15 mouse cellular contexts compared by ENCODE assay signal in the genomic region with DNA sequence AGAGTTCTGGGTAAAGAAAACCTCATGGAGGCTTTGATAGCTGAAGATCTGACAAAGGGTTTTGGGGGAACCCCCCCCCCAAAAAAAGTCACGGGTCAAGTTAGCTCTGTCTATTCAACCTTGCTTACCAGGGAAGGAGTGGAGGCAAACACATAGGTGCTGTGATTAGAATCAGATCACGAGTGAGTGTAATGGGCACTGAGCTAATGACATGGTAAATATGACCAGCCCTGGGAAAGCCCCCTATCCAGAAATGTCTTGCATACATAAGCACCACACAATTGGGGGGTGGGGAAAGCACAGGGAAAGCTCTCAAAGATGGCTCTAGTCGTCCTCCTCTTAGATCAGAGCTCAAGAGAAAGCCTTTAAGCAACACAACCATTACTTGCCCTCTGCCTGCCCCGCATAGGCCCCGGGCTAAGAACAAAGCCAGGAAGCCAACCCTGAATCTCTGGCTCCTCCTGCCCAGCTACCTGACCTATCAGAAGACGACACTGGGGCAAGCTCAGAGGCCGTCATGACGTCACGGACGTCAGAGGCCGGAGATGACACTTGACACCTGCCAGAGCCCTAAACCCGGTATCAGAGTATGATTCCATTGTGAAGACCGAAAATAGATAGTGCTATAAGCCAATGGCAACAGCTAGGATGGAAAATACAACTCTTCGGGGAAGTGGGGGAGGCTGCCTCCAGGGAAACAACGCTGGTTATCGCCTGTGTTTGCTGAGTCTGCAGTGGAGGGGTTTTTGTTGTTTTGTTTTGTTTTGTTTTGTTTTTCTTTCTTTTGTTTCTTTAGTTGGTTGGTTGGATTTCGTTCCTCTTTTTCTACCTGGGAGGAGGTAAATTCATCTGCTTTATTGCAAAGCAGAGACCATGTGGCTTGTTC. TPM values are rescaled to one million over a fixed set of nuclear protein-coding genes. Genes with fewer than 3 reads are reported as not detected.
DNase-seq lines count a peak whose midpoint lies in the region; ATAC-seq and TF ChIP-seq lines count a peak whose summit lies in the region.
"Had no signal": no experiment of that assay in that cellular context is flagged by ENCODE, and none has a peak within 500 bp of the region (broad histone marks: within the 10 kb centered on the region; RNA-seq: fewer than 3 reads in every experiment).

No protein-coding gene starts in this region.

- no peaks in the 10 kb centered on the region for H3K9me3 ChIP-seq in lung, embryonic 14.5 days (ENCODE audit: low read depth, low read length)
- H3K9me3 ChIP-seq in embryonic facial prominence, embryonic 10.5 days = no peaks in the 10 kb centered on the region
- H3K9me3 ChIP-seq in heart, postnatal 0 days (replicated peaks; ENCODE audit: control insufficient read depth, low read length) = no peaks in the 10 kb centered on the region
- H3K9me3 ChIP-seq: limb, embryonic 13.5 days had no signal

- ATAC-seq in lung, embryonic 14.5 days (ENCODE audit: insufficient read depth) = no peak; the same call in 1 of the 2 replicates
- ATAC-seq in heart, postnatal 0 days (ENCODE audit: insufficient read depth, low read depth) = peak; percentile 95
- ATAC-seq: forebrain, embryonic 16.5 days; intestine, embryonic 16.5 days; midbrain, embryonic 16.5 days had no signal

- H3K4me1 ChIP-seq in lung, embryonic 14.5 days (ENCODE audit: insufficient read depth) = no peaks in the 10 kb centered on the region
- H3K4me1 ChIP-seq in embryonic facial prominence, embryonic 10.5 days = peaks cover 20% of the 10 kb centered on the region
- peaks cover 9% of the 10 kb centered on the region for H3K4me1 ChIP-seq in heart, postnatal 0 days (ENCODE audit: control insufficient read depth, insufficient read depth)
- H3K4me1 ChIP-seq: limb, embryonic 13.5 days had no signal

- TF ChIP-seq EP300 in heart, postnatal 0 days (IDR thresholded peaks at IDR 0.05; ENCODE audit: low read depth) = no peak

- DNase-seq in lung, embryonic 14.5 days = peak; percentile 37
- no peak for DNase-seq in lung, adult 18-20 months
- peak; percentile 56 for DNase-seq in embryonic facial prominence, embryonic 10.5 days (ENCODE audit: low spot score)
- peak; percentile 76 for DNase-seq in heart, postnatal 0 days (ENCODE audit: low spot score)
- peak; percentile 48 for DNase-seq in mesoderm, embryonic 11.5 days (ENCODE audit: low read depth, low spot score)
- DNase-seq in spleen, postnatal 4 days (ENCODE audit: low spot score in 2 of 2) = no peak
- no peak for DNase-seq in layer of hippocampus, adult 18-20 months (ENCODE audit: low spot score in 2 of 2)
- no peak for DNase-seq in urinary bladder, postnatal 10 days (ENCODE audit: low spot score)
- DNase-seq: adrenal gland, postnatal 14 days; cerebellum, postnatal 14 days; thymus, adult 18-20 months had no signal

- no peak overlapping the region for H3K9ac ChIP-seq in lung, embryonic 14.5 days
- H3K9ac ChIP-seq in heart, postnatal 0 days (replicated peaks; ENCODE audit: low read depth, low read length) = no peak overlapping the region
- H3K9ac ChIP-seq: limb, embryonic 13.5 days had no signal

- H3K4me2 ChIP-seq in lung, embryonic 14.5 days = no peak overlapping the region
- peak overlapping the region; percentile 28; the same call in 1 of the 2 replicates for H3K4me2 ChIP-seq in heart, postnatal 0 days (ENCODE audit: low read depth, low read length)
- H3K4me2 ChIP-seq: limb, embryonic 13.5 days had no signal

- no peaks in the 10 kb centered on the region for H3K27me3 ChIP-seq in lung, embryonic 14.5 days (ENCODE audit: insufficient read depth, low read length)
- no peaks in the 10 kb centered on the region for H3K27me3 ChIP-seq in embryonic facial prominence, embryonic 10.5 days (replicated peaks; ENCODE audit: low read depth, poor library complexity, severe bottlenecking)
- H3K27me3 ChIP-seq in heart, postnatal 0 days (ENCODE audit: control insufficient read depth, insufficient read depth, low read length) = no peaks in the 10 kb centered on the region
- H3K27me3 ChIP-seq: limb, embryonic 13.5 days had no signal

- no peak overlapping the region for H3K4me3 ChIP-seq in lung, embryonic 14.5 days (ENCODE audit: low read depth, low read length)
- H3K4me3 ChIP-seq in embryonic facial prominence, embryonic 10.5 days = no peak overlapping the region
- H3K4me3 ChIP-seq in heart, postnatal 0 days (ENCODE audit: low read depth, low read length) = no peak overlapping the region
- H3K4me3 ChIP-seq: limb, embryonic 13.5 days had no signal

- no peaks in the 10 kb centered on the region for H3K36me3 ChIP-seq in lung, embryonic 14.5 days (ENCODE audit: insufficient read depth)
- H3K36me3 ChIP-seq in embryonic facial prominence, embryonic 10.5 days (replicated peaks) = no peaks in the 10 kb centered on the region
- H3K36me3 ChIP-seq in heart, postnatal 0 days (replicated peaks; ENCODE audit: control insufficient read depth, insufficient read depth, low read length) = no peaks in the 10 kb centered on the region
- H3K36me3 ChIP-seq: limb, embryonic 13.5 days had no signal

- TF ChIP-seq CTCF in lung, embryonic 14.5 days (IDR thresholded peaks at IDR 0.05; ENCODE audit: low read depth) = no peak
- TF ChIP-seq CTCF in heart, postnatal 0 days (IDR thresholded peaks at IDR 0.05; ENCODE audit: low read depth) = no peak

- 48% methylated on average over 17 of the region's 17 CpGs for WGBS in lung, embryonic 14.5 days
- 55% methylated on average over 17 of the region's 17 CpGs for WGBS in embryonic facial prominence, embryonic 10.5 days
- WGBS in heart, postnatal 0 days = 33% methylated on average over 17 of the region's 17 CpGs

- H3K27ac ChIP-seq in lung, embryonic 14.5 days (ENCODE audit: low read depth) = no peak overlapping the region
- H3K27ac ChIP-seq in embryonic facial prominence, embryonic 10.5 days (replicated peaks) = no peak overlapping the region; the same call in 1 of the 2 replicates
- peak overlapping the region; percentile 66 for H3K27ac ChIP-seq in heart, postnatal 0 days (ENCODE audit: low read depth)
- H3K27ac ChIP-seq: limb, embryonic 13.5 days had no signal

RNA-seq across cellular contexts. Expression of a gene that starts 16.4 kb away (rescaled TPM):
- polyA plus RNA-seq in lung, embryonic 14.5 days (2014; fragmentation: Nextera tagmentation; extraction: Ambion mirVana) = not detected in 2 replicates
- not detected in 2 replicates for polyA plus RNA-seq in embryonic facial prominence, embryonic 10.5 days (2016; fragmentation: Nextera tagmentation; extraction: Ambion mirVana)
- not detected in 2 replicates for total RNA-seq in heart, postnatal 0 days (2014; rRNA removed; ENCODE audit: low replicate concordance)
- polyA plus RNA-seq in heart, postnatal 0 days (2015; fragmentation: Nextera tagmentation; extraction: Ambion mirVana) = not detected in 2 replicates
- total RNA-seq in layer of hippocampus, adult 18-20 months (2021) = not detected
- total RNA-seq: adrenal gland, postnatal 14 days had no signal
- polyA plus RNA-seq: intestine, embryonic 16.5 days; midbrain, embryonic 16.5 days had no signal

Comparison
In these comparisons a context has a peak if more than half of its experiments do, and no peak if none do; other contexts are left out.
1. DNase-seq: peak in lung, embryonic 14.5 days (single experiment), embryonic facial prominence, embryonic 10.5 days (single experiment), heart, postnatal 0 days (single experiment) and mesoderm, embryonic 11.5 days (single experiment); none in lung, adult 18-20 months (0 of 2), spleen, postnatal 4 days (0 of 2), layer of hippocampus, adult 18-20 months (0 of 2) and urinary bladder, postnatal 10 days (single experiment).